Mouse (Mus musculus) kidney, postnatal 0 days (tissue): ENCODE measurements around the gene Prr11. TPM values are rescaled to one million over a fixed set of nuclear protein-coding genes. Genes with fewer than 3 reads are reported as not detected.
A peak's percentile ranks its signal among the peaks of the same experiment; 100 is the strongest.

ENCODE experiments used
- ATAC-seq: fragments of 200-750 bp; cut with Nextera tagmentation; replicated peaks from 2 replicates; pipeline ENCODE4 v1.8.0; 2017; ENCODE audit warnings: low read depth, moderate number of reproducible peaks, moderate TSS enrichment, moderate library complexity; ENCODE audit not compliant: low FRiP score
- DNase-seq: peaks from one replicate; pipeline ENCODE4 v3.0.0-alpha.2; 2016; ENCODE audit warnings: low spot score
- H3K27ac ChIP-seq: fragments of 300-500 bp; sonication (generic); 2 replicates; pipeline ENCODE4 v1.5.1; 2014; ENCODE audit warnings: mild to moderate bottlenecking
- H3K27me3 ChIP-seq: fragments of 300-500 bp; sonication (generic); 2 replicates; pipeline ENCODE4 v1.6.1; 2014; ENCODE audit warnings: low read length, mixed read lengths; ENCODE audit not compliant: insufficient read depth
- H3K36me3 ChIP-seq: fragments of 300-500 bp; sonication (generic); 2 replicates; pipeline ENCODE4 v1.6.1; 2014; ENCODE audit warnings: low read length, mixed read lengths; ENCODE audit not compliant: insufficient read depth
- H3K4me1 ChIP-seq: fragments of 300-500 bp; sonication (generic); replicated peaks from 2 replicates; pipeline ENCODE4 v1.6.1; 2014; ENCODE audit warnings: antibody characterized with exemption, low read length, mixed read lengths; ENCODE audit not compliant: insufficient read depth
- H3K4me2 ChIP-seq: fragments of 300-500 bp; sonication (generic); 2 replicates; pipeline ENCODE4 v1.6.1; 2014; ENCODE audit warnings: mild to moderate bottlenecking, low read length, moderate library complexity, mixed read lengths
- H3K4me3 ChIP-seq: fragments of 300-500 bp; sonication (generic); replicated peaks from 2 replicates; pipeline ENCODE4 v1.5.1; 2014; ENCODE audit warnings: low read depth, low read length
- H3K9ac ChIP-seq: fragments of 300-500 bp; sonication (generic); 2 replicates; pipeline ENCODE4 v1.6.1; 2014; ENCODE audit warnings: low read depth, low read length
- H3K9me3 ChIP-seq: fragments of 300-500 bp; sonication (generic); replicated peaks from 2 replicates; pipeline ENCODE4 v1.6.1; 2016; ENCODE audit warnings: low read length, inconsistent platforms, mixed read lengths
- CTCF ChIP-seq: IDR thresholded peaks from 2 replicates; pipeline ENCODE4 v1.5.1; 2016; ENCODE audit warnings: antibody characterized with exemption, low read depth, mild to moderate bottlenecking, moderate library complexity
- WGBS: fragments of 180-500 bp; shearing (Covaris S2); extraction: QIAGEN DNeasy Blood & Tissue Kit; methylation state at CpG from one replicate; pipeline ENCODE4 v1.1.7; 2014; 5-methylcytosine and 5-hydroxymethylcytosine counted together
- polyA plus RNA-seq: library from polyadenylated mRNA; unstranded; fragments of >200 nt; fragmentation: Nextera tagmentation; extraction: Ambion mirVana; gene quantifications from 2 replicates; pipeline ENCODE4 v1.2.1, GENCODE M21; 2015

Gene Prr11
- polyA plus RNA-seq, 1 experiment from 2014 or later, result 4.0 TPM

DNA sequence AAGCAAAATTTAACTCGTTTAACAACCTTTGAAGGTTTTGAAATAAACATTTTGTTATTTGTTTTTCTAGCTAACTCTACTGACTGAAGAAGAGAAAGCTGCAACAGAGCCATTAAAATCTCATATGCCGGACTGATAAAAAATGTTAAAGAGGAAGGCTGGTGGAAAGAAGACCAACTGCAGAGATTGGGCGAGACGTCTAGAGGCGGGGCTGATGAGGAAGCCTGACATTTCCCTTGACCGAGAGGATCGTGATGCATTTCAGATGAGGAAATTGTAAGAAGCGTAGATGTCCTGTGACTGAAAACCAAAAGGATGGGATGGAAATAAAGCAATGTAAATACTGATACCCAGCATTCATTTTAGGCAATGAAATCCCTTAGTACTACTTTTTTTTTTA is 13.4 kb upstream of the Prr11 start:
- H3K27ac ChIP-seq, result no peak overlapping the region
- no peaks in the 10 kb centered on the region for H3K27me3 ChIP-seq
- H3K9me3 ChIP-seq, result no peaks in the 10 kb centered on the region
- WGBS, result 79% methylated on average over 8 of the region's 8 CpGs
- peaks cover 31% of the 10 kb centered on the region for H3K36me3 ChIP-seq
- no peak overlapping the region for H3K4me3 ChIP-seq
- no peak for ATAC-seq
- TF ChIP-seq CTCF, result no peak
- no peaks in the 10 kb centered on the region for H3K4me1 ChIP-seq
- H3K9ac ChIP-seq, result no peak overlapping the region
- H3K4me2 ChIP-seq, result no peak overlapping the region
- no peak for DNase-seq

DNA sequence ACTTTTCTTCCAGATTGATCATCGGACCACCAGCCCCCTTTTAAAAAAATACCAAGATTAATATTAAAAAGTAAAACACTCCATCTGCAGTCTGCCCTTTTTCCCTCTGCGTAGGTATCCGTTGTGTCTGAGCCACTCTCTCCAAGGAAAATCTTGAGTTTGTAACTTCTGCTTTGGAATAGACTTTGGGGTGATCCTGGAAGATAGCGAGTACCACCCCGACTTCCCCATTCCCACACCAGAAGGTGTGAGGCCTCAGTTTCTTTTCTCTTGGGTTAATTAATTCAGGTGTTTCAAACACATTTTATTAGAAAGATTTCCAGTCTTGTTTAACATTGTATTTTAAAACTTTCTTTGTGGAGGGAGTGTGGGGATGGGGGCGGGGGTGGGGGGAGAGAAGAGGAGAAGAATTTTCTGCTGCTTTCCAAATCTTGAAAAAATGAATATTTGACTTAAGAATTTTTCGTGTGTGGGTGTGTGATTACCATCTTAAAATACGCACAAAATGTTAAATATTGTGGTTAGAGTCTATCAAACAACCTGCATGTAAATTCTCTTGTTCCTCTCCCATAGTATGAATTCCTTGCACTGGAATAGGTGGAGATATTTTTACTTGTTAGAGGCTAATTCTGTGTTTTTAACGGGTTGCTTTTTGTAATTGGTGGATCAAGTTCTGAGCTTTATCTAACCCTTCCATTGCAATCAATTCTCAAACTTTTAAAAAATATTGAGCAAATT is 1.8 kb upstream of the Prr11 start:
- H3K9ac ChIP-seq, result peak overlapping the region; percentile 88
- no peaks in the 10 kb centered on the region for H3K9me3 ChIP-seq
- WGBS, result 3% methylated on average over 9 of the region's 9 CpGs

DNA sequence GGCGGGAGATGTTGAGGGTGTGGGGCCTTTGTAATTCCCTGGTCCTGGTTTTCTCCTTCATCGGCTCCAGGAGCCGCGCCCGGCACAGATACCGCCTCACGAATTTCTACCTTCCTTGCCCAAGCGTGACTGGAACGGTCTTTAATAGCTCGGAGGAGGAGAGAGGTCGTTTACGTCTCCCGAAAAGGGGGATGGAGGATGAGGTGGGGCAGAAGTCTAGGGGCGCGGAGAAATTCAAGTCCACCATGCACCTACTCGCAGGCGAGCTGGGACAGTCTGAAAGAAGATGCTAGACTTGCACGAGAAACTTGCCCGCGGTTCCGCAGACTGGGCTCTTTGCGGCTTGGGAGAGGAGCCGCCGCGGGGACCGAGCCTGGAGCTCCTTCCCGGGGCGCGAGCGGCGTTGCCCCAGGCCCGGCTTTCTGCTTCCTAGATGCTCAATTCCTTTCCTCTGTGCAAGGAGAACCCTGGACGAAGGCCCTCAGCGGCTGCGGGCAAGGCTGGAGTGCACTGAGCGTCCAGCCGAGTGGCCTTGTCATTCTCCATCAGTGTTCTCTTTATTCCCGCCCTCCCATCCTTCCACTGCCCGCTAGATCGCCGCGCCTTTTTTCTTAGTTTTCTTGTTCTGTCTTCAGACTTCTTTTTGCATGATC is 1.1 kb upstream of the Prr11 start:
- peak overlapping the region; percentile 79 for H3K4me2 ChIP-seq
- H3K4me3 ChIP-seq, result peak overlapping the region; percentile 90
- TF ChIP-seq CTCF, result no peak
- peaks cover 9% of the 10 kb centered on the region; the same call in 1 of the 2 replicates for H3K36me3 ChIP-seq
- H3K9me3 ChIP-seq, result no peaks in the 10 kb centered on the region
- H3K27ac ChIP-seq, result peak overlapping the region; percentile 96
- under 1% methylated on average over 38 of the region's 42 CpGs for WGBS
- H3K27me3 ChIP-seq, result no peaks in the 10 kb centered on the region
- peak overlapping the region; percentile 88 for H3K9ac ChIP-seq
- ATAC-seq (no peak), DNase-seq (peak; percentile 69)
- H3K4me1 ChIP-seq, result 0 out of 2 replicates have a peak, but pooled peaks cover 6% of the 10 kb centered on the region

More for the DNA sequence above, 1.8 kb upstream of the Prr11 start:
- peaks cover 10% of the 10 kb centered on the region for H3K36me3 ChIP-seq
- 0 out of 2 replicates have a peak, but pooled peaks cover 6% of the 10 kb centered on the region for H3K4me1 ChIP-seq
- DNase-seq (no peak), ATAC-seq (no peak)
- H3K4me3 ChIP-seq, result peak overlapping the region; percentile 90
- no peaks in the 10 kb centered on the region for H3K27me3 ChIP-seq
- no peak for TF ChIP-seq CTCF
- peak overlapping the region; percentile 79 for H3K4me2 ChIP-seq
- peak overlapping the region; percentile 96 for H3K27ac ChIP-seq

DNA sequence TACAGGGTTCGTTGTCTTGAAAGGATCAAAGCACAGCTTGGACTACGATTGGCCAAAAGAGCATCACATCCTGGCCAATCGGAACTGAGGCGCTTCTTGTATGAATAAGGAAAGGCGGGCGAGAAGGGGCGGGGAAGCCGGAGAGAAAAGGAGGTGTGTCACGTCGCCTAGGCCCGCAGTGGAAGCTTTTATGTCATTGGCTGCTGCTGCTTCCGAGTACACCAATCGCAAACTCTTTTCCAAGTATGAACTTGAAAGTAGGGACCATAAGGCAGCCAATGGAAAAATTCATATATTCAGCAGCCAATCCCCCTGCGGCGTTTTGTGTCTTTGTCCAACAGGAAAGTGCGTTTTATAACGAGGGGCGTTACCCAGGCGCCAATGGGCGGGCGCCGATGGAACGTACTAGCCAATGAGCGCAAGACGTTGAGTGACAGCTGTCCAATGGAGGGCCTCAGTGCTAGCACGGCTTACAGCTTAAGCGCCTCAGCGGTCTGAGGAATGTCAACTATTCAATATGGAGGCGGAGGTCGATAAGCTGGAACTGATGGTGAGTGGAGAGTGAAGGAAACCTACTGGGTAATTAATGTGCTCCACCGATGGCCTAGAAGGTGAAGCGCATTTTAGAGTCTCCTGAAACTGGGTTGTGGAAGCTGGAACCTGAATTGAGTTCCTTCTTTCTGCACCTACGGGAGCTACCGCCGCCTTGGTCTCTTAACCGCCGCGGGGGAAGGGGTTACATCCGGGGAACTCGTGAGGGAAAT is 429 bp upstream of the Prr11 start, which contains the start of gene Ska2:
Ska2 (plus strand) TSS at position 480 of the 764 bp plus-strand sequence.
- Histone ChIP-seq H3K27me3 (no peaks in the 10 kb centered on the region), H3K27ac (peak within 1 kb of the TSS; percentile 96), H3K4me3 (peak within 1 kb of the TSS; percentile 90), H3K9ac (peak within 1 kb of the TSS; percentile 88), H3K4me2 (peak within 1 kb of the TSS; percentile 79), H3K9me3 (no peaks in the 10 kb centered on the region), H3K36me3 (peaks cover 8% of the 10 kb centered on the region; the same call in 1 of the 2 replicates), H3K4me1 (0 out of 2 replicates have a peak, but pooled peaks cover 6% of the 10 kb centered on the region)
- TF ChIP-seq CTCF, result no peak
- DNase-seq (peak; percentile 100), ATAC-seq (peak; percentile 99)
- WGBS, result under 1% methylated on average over 40 of the region's 40 CpGs

DNA sequence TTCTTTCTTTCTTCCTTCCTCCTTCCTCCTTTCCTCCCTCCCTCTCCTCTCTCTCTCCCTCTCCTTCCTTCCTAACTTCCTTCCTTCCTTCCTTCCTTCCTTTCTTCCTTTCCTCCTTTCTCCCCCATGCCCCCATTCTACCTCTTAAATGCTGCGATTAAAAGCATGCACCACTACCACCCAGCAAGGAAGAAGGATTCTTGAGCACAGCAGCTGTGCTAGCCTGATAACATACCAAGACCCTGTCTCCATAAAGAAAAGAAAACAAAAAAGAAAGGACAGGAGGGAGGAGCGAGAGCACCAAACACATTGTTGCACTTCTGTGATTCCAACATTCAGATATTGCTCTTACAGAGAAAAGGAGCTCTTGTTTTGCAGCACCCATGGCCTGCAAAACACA is 21.4 kb downstream of the Prr11 start:
- H3K27ac ChIP-seq, result no peak overlapping the region
- H3K4me1 ChIP-seq, result peaks cover 15% of the 10 kb centered on the region; the same call in 1 of the 2 replicates
- H3K4me3 ChIP-seq, result peak overlapping the region; percentile 95
- 51% methylated on average over 2 of the region's 2 CpGs for WGBS
- DNase-seq (no peak), ATAC-seq (no peak)
- no peak for TF ChIP-seq CTCF
- H3K27me3 ChIP-seq, result no peaks in the 10 kb centered on the region
- H3K36me3 ChIP-seq, result peaks cover 16% of the 10 kb centered on the region; the same call in 1 of the 2 replicates
- peak overlapping the region; percentile 92 for H3K4me2 ChIP-seq
- peak overlapping the region; percentile 91; the same call in 1 of the 2 replicates for H3K9ac ChIP-seq
- no peaks in the 10 kb centered on the region for H3K9me3 ChIP-seq
